Mouse (Mus musculus) forebrain, embryonic 11.5 days (tissue): ENCODE data around the gene Hs3st4. TPM values are rescaled to one million over a fixed set of nuclear protein-coding genes. Genes with fewer than 3 reads are reported as not detected.
A peak's percentile ranks its signal among the peaks of the same experiment; 100 is the strongest.

ENCODE experiments used
- ATAC-seq: fragments of 200-750 bp; cut with Nextera tagmentation; replicated peaks from 2 replicates; pipeline ENCODE4 v1.8.0; 2017; ENCODE audit warnings: moderate TSS enrichment; ENCODE audit not compliant: low FRiP score
- DNase-seq: peaks from one replicate; pipeline ENCODE4 v3.0.0-alpha.2; 2017; ENCODE audit warnings: low spot score
- H3K27ac ChIP-seq: fragments of 300-500 bp; sonication (generic); 2 replicates; pipeline ENCODE4 v1.5.1; 2014; ENCODE audit warnings: low read depth, low read length
- H3K27me3 ChIP-seq: fragments of 300-500 bp; sonication (generic); 2 replicates; pipeline ENCODE4 v1.6.1; 2014; ENCODE audit warnings: mild to moderate bottlenecking, low read length, mixed read lengths; ENCODE audit not compliant: control insufficient read depth, insufficient read depth
- H3K36me3 ChIP-seq: fragments of 300-500 bp; sonication (generic); 2 replicates; pipeline ENCODE4 v1.6.1; 2014; ENCODE audit warnings: mild to moderate bottlenecking, low read length, moderate library complexity, mixed read lengths; ENCODE audit not compliant: control insufficient read depth, insufficient read depth
- H3K4me1 ChIP-seq: fragments of 300-500 bp; sonication (generic); replicated peaks from 2 replicates; pipeline ENCODE4 v1.6.1; 2014; ENCODE audit warnings: low read length, mixed read lengths; ENCODE audit not compliant: control insufficient read depth, insufficient read depth
- H3K4me2 ChIP-seq: fragments of 300-500 bp; sonication (generic); 2 replicates; pipeline ENCODE4 v1.6.1; 2014; ENCODE audit warnings: low read depth, mild to moderate bottlenecking, low read length, moderate library complexity, mixed read lengths; ENCODE audit not compliant: severe bottlenecking
- H3K4me3 ChIP-seq: fragments of 300-500 bp; sonication (generic); 2 replicates; pipeline ENCODE4 v1.5.1; 2014; ENCODE audit warnings: low read depth, low read length
- H3K9ac ChIP-seq: fragments of 300-500 bp; sonication (generic); 2 replicates; pipeline ENCODE4 v1.6.1; 2014; ENCODE audit warnings: low read length
- H3K9me3 ChIP-seq: fragments of 300-500 bp; sonication (generic); 2 replicates; pipeline ENCODE4 v1.6.1; 2016; ENCODE audit warnings: low read length, mixed read lengths; ENCODE audit not compliant: control insufficient read depth
- WGBS: fragments of 180-500 bp; shearing (Covaris S2); extraction: QIAGEN DNeasy Blood & Tissue Kit; methylation state at CpG from one replicate; pipeline ENCODE4 v1.1.7; 2014; 5-methylcytosine and 5-hydroxymethylcytosine counted together
- polyA plus RNA-seq: library from polyadenylated mRNA; unstranded; fragments of >200 nt; fragmentation: Nextera tagmentation; extraction: Ambion mirVana; gene quantifications from 2 replicates; pipeline ENCODE4 v1.2.1, GENCODE M21; 2014

Gene Hs3st4
- 0.11 and 0.16 TPM in 2 replicates for polyA plus RNA-seq

- Histone ChIP-seq H3K9ac (peak within 1 kb of the TSS; percentile 39), H3K36me3 (no peaks in the 10 kb centered on the region), H3K4me1 (0 out of 2 replicates have a peak, but pooled peaks cover 5% of the 10 kb centered on the region), H3K4me2 (peak within 1 kb of the TSS; percentile 95), H3K4me3 (peak within 1 kb of the TSS; percentile 65), H3K27ac (no peak within 1 kb of the TSS), H3K9me3 (no peaks in the 10 kb centered on the region), H3K27me3 (peaks cover 49% of the 10 kb centered on the region)
- WGBS: under 1% methylated on average over 36 of the region's 74 CpGs
- peak; percentile 67 for DNase-seq
- ATAC-seq: peak; percentile 52
Measured at GRCm38 (mm10) chr7:123982461-123983038, at the start of gene Hs3st4. TSS of gene Hs3st4 (plus strand) at chr7:123982869.

- no peak overlapping the region for H3K9ac ChIP-seq
- H3K4me2 ChIP-seq: no peak overlapping the region
- WGBS: 90% methylated on average over 3 of the region's 3 CpGs
- no peaks in the 10 kb centered on the region for H3K9me3 ChIP-seq
- ATAC-seq (no peak), DNase-seq (no peak)
- H3K4me3 ChIP-seq: no peak overlapping the region
- H3K36me3 ChIP-seq: no peaks in the 10 kb centered on the region
- no peak overlapping the region for H3K27ac ChIP-seq
- no peaks in the 10 kb centered on the region for H3K4me1 ChIP-seq
- H3K27me3 ChIP-seq: no peaks in the 10 kb centered on the region
Measured at GRCm38 (mm10) chr7:123946836-123947235, 35.8 kb upstream of the Hs3st4 start.

GRCm38 (mm10) chr7:123963021-123963420, 19.6 kb upstream of the Hs3st4 start:
- Histone ChIP-seq H3K27ac (no peak overlapping the region), H3K4me3 (no peak overlapping the region), H3K27me3 (no peaks in the 10 kb centered on the region), H3K36me3 (no peaks in the 10 kb centered on the region), H3K4me1 (no peaks in the 10 kb centered on the region), H3K9me3 (no peaks in the 10 kb centered on the region), H3K9ac (no peak overlapping the region), H3K4me2 (no peak overlapping the region)
- DNase-seq: no peak
- ATAC-seq: no peak
- WGBS: 89% methylated on average over 5 of the region's 5 CpGs

DNA sequence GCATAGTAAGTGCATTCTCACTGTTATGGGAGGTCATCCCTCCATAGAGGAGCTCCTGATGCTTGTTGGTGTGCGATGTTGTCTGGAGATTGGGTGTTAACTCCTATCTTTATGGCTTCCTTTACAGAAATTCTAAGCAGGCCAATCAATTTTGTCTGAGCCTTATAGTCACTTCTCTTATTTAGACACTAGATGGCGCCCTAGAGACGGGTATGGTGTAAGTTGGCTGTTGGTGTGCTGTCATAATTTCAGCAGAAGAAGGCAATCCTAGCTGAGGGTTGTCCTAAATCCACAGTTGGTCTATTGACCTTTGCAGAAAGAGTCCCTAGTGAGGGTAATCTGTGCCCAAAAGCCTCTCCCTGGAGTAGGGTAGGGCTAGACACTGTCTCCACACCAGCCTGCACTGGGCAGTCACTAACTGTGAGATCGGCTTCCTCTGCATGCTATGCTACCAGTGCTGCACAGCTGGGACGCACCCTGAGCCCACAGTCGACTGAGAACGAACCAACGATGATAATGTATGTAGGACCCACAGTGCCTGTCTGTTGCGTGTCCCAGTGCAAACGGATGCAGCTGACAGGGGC, 18.0 kb upstream of the Hs3st4 start:
- Histone ChIP-seq H3K36me3 (no peaks in the 10 kb centered on the region), H3K9ac (no peak overlapping the region), H3K4me2 (no peak overlapping the region), H3K27me3 (no peaks in the 10 kb centered on the region), H3K4me1 (no peaks in the 10 kb centered on the region), H3K27ac (no peak overlapping the region), H3K9me3 (no peaks in the 10 kb centered on the region), H3K4me3 (no peak overlapping the region)
- ATAC-seq: 0 out of 2 replicates have a peak, but pooled peaks have one; percentile 18
- WGBS: 54% methylated on average over 10 of the region's 10 CpGs
- no peak for DNase-seq

GRCm38 (mm10) chr7:123965515-123965914, 17.2 kb upstream of the Hs3st4 start:
- H3K9me3 ChIP-seq: no peaks in the 10 kb centered on the region
- H3K4me3 ChIP-seq: no peak overlapping the region
- no peaks in the 10 kb centered on the region for H3K36me3 ChIP-seq
- H3K4me2 ChIP-seq: no peak overlapping the region
- no peak for ATAC-seq
- H3K4me1 ChIP-seq: no peaks in the 10 kb centered on the region
- whole genome bisulfite sequencing: 62% methylated on average over 7 of the region's 7 CpGs
- no peak overlapping the region for H3K9ac ChIP-seq
- no peak overlapping the region for H3K27ac ChIP-seq
- DNase-seq: no peak
- H3K27me3 ChIP-seq: no peaks in the 10 kb centered on the region

DNA sequence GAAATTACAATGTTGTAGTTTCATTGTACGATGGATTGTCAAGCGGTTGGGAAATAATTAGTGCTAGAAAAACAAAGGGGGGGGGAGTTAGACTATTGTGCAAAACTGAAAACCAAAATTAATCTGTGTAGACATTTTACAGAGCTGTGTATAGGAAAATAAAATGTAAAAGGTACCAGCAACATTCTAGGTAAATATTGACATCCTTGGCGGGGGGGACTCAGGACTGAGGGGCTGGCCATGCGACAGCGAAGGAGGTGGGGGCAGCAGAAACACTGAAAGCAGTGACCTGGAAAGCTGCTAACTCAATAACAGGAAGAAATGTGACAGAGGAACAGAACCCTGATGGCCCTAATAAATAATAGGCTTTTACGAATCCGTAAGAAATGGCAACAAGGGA, 7.2 kb upstream of the Hs3st4 start:
- Histone ChIP-seq H3K36me3 (no peaks in the 10 kb centered on the region), H3K27me3 (no peaks in the 10 kb centered on the region; the same call in 1 of the 2 replicates), H3K4me2 (no peak overlapping the region), H3K4me3 (no peak overlapping the region), H3K27ac (no peak overlapping the region), H3K4me1 (no peaks in the 10 kb centered on the region), H3K9ac (no peak overlapping the region), H3K9me3 (no peaks in the 10 kb centered on the region)
- ATAC-seq (no peak), DNase-seq (no peak)
- WGBS: 65% methylated on average over 7 of the region's 7 CpGs

GRCm38 (mm10) chr7:123981435-123981834, 1.2 kb upstream of the Hs3st4 start:
- no peak overlapping the region for H3K27ac ChIP-seq
- H3K4me2 ChIP-seq: no peak overlapping the region
- 36% methylated on average over 7 of the region's 7 CpGs for WGBS
- no peaks in the 10 kb centered on the region for H3K9me3 ChIP-seq
- H3K27me3 ChIP-seq: peaks cover 49% of the 10 kb centered on the region
- H3K4me1 ChIP-seq: 0 out of 2 replicates have a peak, but pooled peaks cover 5% of the 10 kb centered on the region
- H3K36me3 ChIP-seq: no peaks in the 10 kb centered on the region
- H3K4me3 ChIP-seq: no peak overlapping the region
- no peak for DNase-seq
- no peak for ATAC-seq
- no peak overlapping the region for H3K9ac ChIP-seq

DNA sequence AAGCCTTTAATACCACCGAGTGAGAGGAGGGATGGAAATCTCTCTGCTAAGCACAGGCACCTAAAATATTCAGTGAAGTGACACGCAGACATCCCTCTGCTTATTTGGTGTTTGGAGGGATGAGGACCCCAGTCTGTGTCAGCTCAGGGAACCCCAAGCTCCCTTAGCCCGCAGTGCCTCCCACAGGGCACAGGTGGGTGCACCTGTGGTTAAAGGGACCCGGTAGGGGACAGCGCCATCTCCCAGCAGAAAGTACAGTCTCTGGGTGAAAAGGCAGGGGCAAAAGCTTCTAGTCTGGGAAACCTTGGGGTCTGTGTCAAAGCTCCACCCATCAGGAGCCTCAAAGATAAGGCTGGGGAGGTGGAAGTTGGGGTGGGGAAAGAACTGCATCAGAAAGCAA, 659 bp upstream of the Hs3st4 start:
- DNase-seq (no peak), ATAC-seq (0 out of 2 replicates have a peak, but pooled peaks have one; percentile 12)
- Histone ChIP-seq H3K27me3 (peaks cover 49% of the 10 kb centered on the region), H3K4me1 (0 out of 2 replicates have a peak, but pooled peaks cover 5% of the 10 kb centered on the region), H3K9ac (no peak overlapping the region), H3K4me3 (peak overlapping the region; percentile 65), H3K9me3 (no peaks in the 10 kb centered on the region), H3K4me2 (peak overlapping the region; percentile 95; the same call in 1 of the 2 replicates), H3K36me3 (no peaks in the 10 kb centered on the region), H3K27ac (no peak overlapping the region)
- WGBS: 5% methylated on average over 5 of the region's 5 CpGs
